Mouse (Mus musculus) T-helper 17 cell (primary cell): ENCODE measurements around the gene Ephx1.
"Not testable (repeated sequence)": the region's sequence is repeated elsewhere in the genome, so short reads cannot be mapped to it uniquely, and the experiment has no call there.

ENCODE experiments used
- in situ Hi-C, 2 experiments: fragments of 300-600 bp; cut with MboI, MseI; formaldehyde crosslinking; loops; 1 replicate in 1 of 2; 2 replicates in 1 of 2; pipeline ENCODE4 v1.15.1; 2025; ENCODE audit warnings: high pct_unique_total_duplicates in 2 of 2

Gene Ephx1

GRCm38 (mm10) chr1:181020756-181021487, at the start of gene Ephx1:
Gene Ephx1 (minus strand): TSS chr1:181020904.
- in situ Hi-C loops: loop anchor here in 1 of 2 experiments (5.0 kb wide), 1 partner anchor 34 kb away; no protein-coding TSS in a partner anchor

GRCm38 (mm10) chr1:181069671-181070070, 49.0 kb upstream of the Ephx1 start:
- in situ Hi-C loops: no loop called here

GRCm38 (mm10) chr1:181068344-181068743, 47.6 kb upstream of the Ephx1 start:
- in situ Hi-C loops: no loop called here

- in situ Hi-C loops: no loop called here
These were observed 43.9 kb upstream of the Ephx1 start for GRCm38 (mm10) chr1:181064648-181065047.

- in situ Hi-C loops: no loop called here
These were observed 43.3 kb upstream of the Ephx1 start for GRCm38 (mm10) chr1:181063991-181064390.

GRCm38 (mm10) chr1:181061784-181062485, 41.2 kb upstream of the Ephx1 start:
- in situ Hi-C loops: no loop called here

GRCm38 (mm10) chr1:181052898-181053297, 32.2 kb upstream of the Ephx1 start:
- in situ Hi-C loops: no loop called here

GRCm38 (mm10) chr1:181050937-181051336, 30.2 kb upstream of the Ephx1 start, which contains the start of gene 9130409I23Rik:
Gene 9130409I23Rik (plus strand): TSS chr1:181051237.
- in situ Hi-C loops: no loop called here

GRCm38 (mm10) chr1:181049328-181049842, 28.7 kb upstream of the Ephx1 start:
- in situ Hi-C loops: no loop called here

- in situ Hi-C loops: no loop called here
These were observed 26.8 kb upstream of the Ephx1 start for GRCm38 (mm10) chr1:181047520-181047919.

- in situ Hi-C loops: no loop called here
These were observed 18.9 kb upstream of the Ephx1 start for GRCm38 (mm10) chr1:181039652-181040051.

GRCm38 (mm10) chr1:181037623-181038022, 16.9 kb upstream of the Ephx1 start:
- in situ Hi-C loops: no loop called here

- in situ Hi-C loops: not testable (repeated sequence)
These were observed 14.5 kb upstream of the Ephx1 start for GRCm38 (mm10) chr1:181035015-181035778.

- in situ Hi-C loops: loop anchor here in 1 of 2 experiments (5.0 kb wide), 1 partner anchor 35 kb away; no protein-coding TSS in a partner anchor
These were observed 1.6 kb upstream of the Ephx1 start for GRCm38 (mm10) chr1:181022265-181022664.

GRCm38 (mm10) chr1:181021488-181021865, 773 bp upstream of the Ephx1 start:
- in situ Hi-C loops: loop anchor here in 1 of 2 experiments (5.0 kb wide), 1 partner anchor 34 kb away; no protein-coding TSS in a partner anchor

GRCm38 (mm10) chr1:181017890-181018420, 2.7 kb downstream of the Ephx1 start:
- in situ Hi-C loops: no loop called here

GRCm38 (mm10) chr1:181017212-181017711, 3.4 kb downstream of the Ephx1 start:
- in situ Hi-C loops: no loop called here

- in situ Hi-C loops: no loop called here
These were observed 4.1 kb downstream of the Ephx1 start for GRCm38 (mm10) chr1:181016532-181017131.

- in situ Hi-C loops: no loop called here
These were observed 4.7 kb downstream of the Ephx1 start for GRCm38 (mm10) chr1:181016045-181016444.

GRCm38 (mm10) chr1:181015558-181015957, 5.1 kb downstream of the Ephx1 start:
- in situ Hi-C loops: no loop called here
